Mouse (Mus musculus) midbrain, embryonic 16.5 days (tissue): ENCODE data around the gene Cux1. TPM values are rescaled to one million over a fixed set of nuclear protein-coding genes. Genes with fewer than 3 reads are reported as not detected.

Experiments
- ATAC-seq: fragments of 200-750 bp; cut with Nextera tagmentation; 2 replicates; pipeline ENCODE4 v1.8.0; 2017; ENCODE audit warnings: moderate TSS enrichment
- H3K27ac ChIP-seq: fragments of 300-500 bp; sonication (generic); 2 replicates; pipeline ENCODE4 v1.5.1; 2014; ENCODE audit warnings: mild to moderate bottlenecking, low read length, mixed read lengths
- H3K27me3 ChIP-seq: fragments of 300-500 bp; sonication (generic); 2 replicates; pipeline ENCODE4 v1.6.1; 2014; ENCODE audit warnings: low read depth, low read length, mixed read lengths; ENCODE audit not compliant: control insufficient read depth, insufficient read depth
- H3K36me3 ChIP-seq: fragments of 300-500 bp; sonication (generic); 2 replicates; pipeline ENCODE4 v1.6.1; 2014; ENCODE audit warnings: mild to moderate bottlenecking, low read length, moderate library complexity, mixed read lengths; ENCODE audit not compliant: control insufficient read depth, insufficient read depth
- H3K4me1 ChIP-seq: fragments of 300-500 bp; sonication (generic); 2 replicates; pipeline ENCODE4 v1.6.1; 2014; ENCODE audit warnings: mild to moderate bottlenecking, low read length, mixed read lengths; ENCODE audit not compliant: control insufficient read depth, insufficient read depth
- H3K4me2 ChIP-seq: fragments of 300-500 bp; sonication (generic); 2 replicates; pipeline ENCODE4 v1.6.1; 2014; ENCODE audit warnings: mild to moderate bottlenecking, low read length, mixed read lengths
- H3K4me3 ChIP-seq: fragments of 300-500 bp; sonication (generic); 2 replicates; pipeline ENCODE4 v1.5.1; 2014; ENCODE audit warnings: low read depth, mild to moderate bottlenecking, low read length, moderate library complexity, mixed read lengths
- H3K9ac ChIP-seq: fragments of 300-500 bp; sonication (generic); 2 replicates; pipeline ENCODE4 v1.6.1; 2014; ENCODE audit warnings: low read depth, low read length, mixed read lengths
- H3K9me3 ChIP-seq: fragments of 300-500 bp; sonication (generic); replicated peaks from 2 replicates; pipeline ENCODE4 v1.6.1; 2014; ENCODE audit warnings: mild to moderate bottlenecking, low read length, mixed read lengths; ENCODE audit not compliant: control insufficient read depth, poor library complexity, severe bottlenecking
- WGBS: fragments of 180-500 bp; shearing (Covaris S2); extraction: QIAGEN DNeasy Blood & Tissue Kit; methylation state at CpG from one replicate; pipeline ENCODE4 v1.1.7; 2014; 5-methylcytosine and 5-hydroxymethylcytosine counted together
- polyA plus RNA-seq: library from polyadenylated mRNA; unstranded; fragments of >200 nt; fragmentation: Nextera tagmentation; extraction: Ambion mirVana; gene quantifications from 2 replicates; pipeline ENCODE4 v1.2.1, GENCODE M21; 2015

Gene Cux1
- polyA plus RNA-seq, 1 experiment from 2014 or later, result 109 TPM

GRCm38 (mm10) chr5:136406357-136406756 lies 160.9 kb downstream of the Cux1 start:
- Histone ChIP-seq H3K4me1 (peaks cover 12% of the 10 kb centered on the region), H3K27me3 (no peaks in the 10 kb centered on the region), H3K27ac (no peak overlapping the region), H3K4me3 (no peak overlapping the region), H3K9ac (no peak overlapping the region), H3K4me2 (no peak overlapping the region), H3K36me3 (peaks cover 6% of the 10 kb centered on the region), H3K9me3 (no peaks in the 10 kb centered on the region)
- ATAC-seq, result no peak

DNA sequence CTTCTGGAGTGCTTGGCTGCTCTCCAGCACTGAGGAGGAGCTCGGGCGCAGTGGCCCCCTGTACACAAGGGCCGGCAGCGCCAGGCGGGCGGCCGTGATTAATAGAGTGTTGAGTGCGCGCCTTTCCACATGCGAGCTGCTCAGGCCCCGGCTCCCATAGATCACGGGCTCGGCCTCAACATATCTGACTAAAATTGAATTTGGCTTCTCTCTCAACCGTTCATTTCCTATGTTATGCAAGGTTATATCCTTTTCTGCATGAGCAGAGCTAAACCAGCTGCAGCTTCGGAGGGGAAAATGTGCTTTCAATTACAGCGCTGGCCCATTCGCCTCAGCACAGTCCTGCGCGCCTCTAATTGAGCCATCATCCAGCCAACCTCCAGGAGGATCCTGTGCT lies 163.7 kb downstream of the Cux1 start:
- Histone ChIP-seq H3K4me2 (peak overlapping the region; percentile 31), H3K9me3 (no peaks in the 10 kb centered on the region), H3K4me1 (peaks cover 12% of the 10 kb centered on the region), H3K27me3 (no peaks in the 10 kb centered on the region), H3K9ac (no peak overlapping the region), H3K36me3 (peaks cover 6% of the 10 kb centered on the region), H3K4me3 (no peak overlapping the region), H3K27ac (peak overlapping the region; percentile 45; the same call in 1 of the 2 replicates)
- ATAC-seq, result peak; percentile 64; the same call in 1 of the 2 replicates
- WGBS, result 43% methylated on average over 19 of the region's 19 CpGs

GRCm38 (mm10) chr5:136402622-136403564 lies 164.4 kb downstream of the Cux1 start:
- peak overlapping the region; percentile 45 for H3K27ac ChIP-seq
- no peaks in the 10 kb centered on the region for H3K9me3 ChIP-seq
- peak overlapping the region; percentile 31 for H3K4me2 ChIP-seq
- H3K27me3 ChIP-seq, result no peaks in the 10 kb centered on the region
- H3K36me3 ChIP-seq, result peaks cover 4% of the 10 kb centered on the region
- peaks cover 12% of the 10 kb centered on the region for H3K4me1 ChIP-seq
- peak; percentile 32; the same call in 1 of the 2 replicates for ATAC-seq
- H3K4me3 ChIP-seq, result no peak overlapping the region
- H3K9ac ChIP-seq, result no peak overlapping the region
- WGBS, result 68% methylated on average over 15 of the region's 15 CpGs

- WGBS, result 96% methylated on average over 3 of the region's 3 CpGs
- no peak overlapping the region for H3K27ac ChIP-seq
- H3K36me3 ChIP-seq, result no peaks in the 10 kb centered on the region
- no peaks in the 10 kb centered on the region for H3K9me3 ChIP-seq
- H3K4me1 ChIP-seq, result peaks cover 10% of the 10 kb centered on the region
- no peak for ATAC-seq
- H3K27me3 ChIP-seq, result no peaks in the 10 kb centered on the region
- H3K9ac ChIP-seq, result no peak overlapping the region
- H3K4me3 ChIP-seq, result no peak overlapping the region
- no peak overlapping the region for H3K4me2 ChIP-seq
These were observed 168.6 kb downstream of the Cux1 start for GRCm38 (mm10) chr5:136398706-136399105.

GRCm38 (mm10) chr5:136396699-136397098 lies 170.6 kb downstream of the Cux1 start:
- 96% methylated on average over 1 of the region's 1 CpGs for WGBS
- Histone ChIP-seq H3K36me3 (no peaks in the 10 kb centered on the region), H3K4me3 (no peak overlapping the region), H3K27ac (no peak overlapping the region), H3K4me1 (no peaks in the 10 kb centered on the region), H3K4me2 (no peak overlapping the region), H3K27me3 (no peaks in the 10 kb centered on the region), H3K9me3 (no peaks in the 10 kb centered on the region), H3K9ac (no peak overlapping the region)
- ATAC-seq, result no peak

GRCm38 (mm10) chr5:136396256-136396655 lies 171.0 kb downstream of the Cux1 start:
- H3K4me1 ChIP-seq, result no peaks in the 10 kb centered on the region
- H3K4me2 ChIP-seq, result no peak overlapping the region
- ATAC-seq, result no peak
- no peaks in the 10 kb centered on the region for H3K27me3 ChIP-seq
- no peak overlapping the region for H3K4me3 ChIP-seq
- no peak overlapping the region for H3K9ac ChIP-seq
- H3K27ac ChIP-seq, result no peak overlapping the region
- H3K9me3 ChIP-seq, result no peaks in the 10 kb centered on the region
- no peaks in the 10 kb centered on the region for H3K36me3 ChIP-seq
- 87% methylated on average over 7 of the region's 7 CpGs for WGBS

DNA sequence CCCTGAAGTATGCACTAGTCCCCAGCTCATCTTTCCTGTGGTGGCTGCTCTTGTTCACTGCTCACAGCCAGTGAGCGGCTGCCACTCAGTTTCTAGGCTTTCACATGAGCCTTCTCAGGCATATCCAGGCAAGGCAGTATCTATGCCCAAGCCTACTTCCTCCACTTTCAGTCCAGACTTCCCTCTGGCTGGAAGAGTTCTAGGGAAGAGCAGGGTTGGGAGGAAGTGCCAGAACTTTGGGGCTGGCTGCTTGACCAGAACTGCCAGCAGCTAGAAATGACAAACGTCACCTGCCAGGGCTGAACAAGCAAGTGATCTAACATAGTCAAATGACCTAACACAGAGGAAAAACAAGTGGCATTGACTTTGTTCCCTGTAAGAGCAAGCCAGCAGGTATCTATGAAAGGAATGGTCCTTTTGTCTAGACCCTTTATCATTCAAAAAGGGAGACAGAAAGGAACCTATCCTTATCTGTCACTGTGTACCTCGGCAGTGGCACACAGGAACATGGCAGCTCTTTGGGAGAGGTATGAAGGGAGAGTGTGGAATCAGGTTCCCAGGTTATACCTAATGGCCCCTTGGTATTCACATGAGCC lies 171.6 kb downstream of the Cux1 start:
- WGBS, result 81% methylated on average over 3 of the region's 3 CpGs
- Histone ChIP-seq H3K4me2 (no peak overlapping the region), H3K27me3 (no peaks in the 10 kb centered on the region), H3K4me1 (no peaks in the 10 kb centered on the region), H3K9ac (no peak overlapping the region), H3K27ac (no peak overlapping the region), H3K36me3 (no peaks in the 10 kb centered on the region), H3K9me3 (no peaks in the 10 kb centered on the region), H3K4me3 (no peak overlapping the region)
- no peak for ATAC-seq

- H3K9me3 ChIP-seq, result no peaks in the 10 kb centered on the region
- H3K4me3 ChIP-seq, result no peak overlapping the region
- no peak overlapping the region for H3K9ac ChIP-seq
- H3K27ac ChIP-seq, result no peak overlapping the region
- no peak overlapping the region for H3K4me2 ChIP-seq
- no peaks in the 10 kb centered on the region for H3K27me3 ChIP-seq
- no peaks in the 10 kb centered on the region for H3K4me1 ChIP-seq
- 88% methylated on average over 6 of the region's 6 CpGs for WGBS
- no peak for ATAC-seq
- H3K36me3 ChIP-seq, result no peaks in the 10 kb centered on the region
These were observed 172.6 kb downstream of the Cux1 start for GRCm38 (mm10) chr5:136394517-136395212.

- no peak overlapping the region for H3K4me3 ChIP-seq
- no peak for ATAC-seq
- WGBS, result 97% methylated on average over 2 of the region's 2 CpGs
These were observed 173.7 kb downstream of the Cux1 start for GRCm38 (mm10) chr5:136393621-136394020.

More at GRCm38 (mm10) chr5:136393621-136394020, 173.7 kb downstream of the Cux1 start:
- no peaks in the 10 kb centered on the region for H3K9me3 ChIP-seq
- no peaks in the 10 kb centered on the region for H3K27me3 ChIP-seq
- H3K4me1 ChIP-seq, result no peaks in the 10 kb centered on the region
- no peaks in the 10 kb centered on the region for H3K36me3 ChIP-seq
- H3K27ac ChIP-seq, result no peak overlapping the region
- no peak overlapping the region for H3K9ac ChIP-seq
- H3K4me2 ChIP-seq, result no peak overlapping the region
